Mouse (Mus musculus): ENCODE data around the gene Tmem52.

Tmem52 gene

GRCm38 (mm10) chr4:155510981-155511380, 42.1 kb downstream of the Tmem52 start:
- DNase-seq (ENCODE audit: low spot score) = no peak

DNA sequence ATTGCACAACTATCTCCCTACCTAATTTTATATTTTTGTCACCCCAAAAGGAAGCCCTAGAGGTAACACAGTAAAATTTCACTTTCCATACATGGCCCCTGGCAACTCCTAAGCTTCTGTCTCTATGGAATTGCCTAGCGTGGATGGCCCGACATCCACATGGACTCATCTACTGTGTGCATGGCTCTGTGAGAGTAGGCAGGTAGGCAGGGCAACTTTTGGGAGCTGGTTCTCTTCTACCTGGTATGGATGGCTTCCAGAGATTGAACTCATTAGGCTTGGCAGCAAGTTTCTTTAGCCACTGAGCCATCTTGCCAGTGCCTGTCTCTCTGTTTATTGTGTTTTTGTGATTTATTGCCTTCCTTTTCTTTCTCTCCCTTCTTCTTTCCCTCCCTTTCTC, 45.9 kb downstream of the Tmem52 start:
- DNase-seq (ENCODE audit: low spot score) = no peak

- DNase-seq (ENCODE audit: low spot score) = no peak
Observed at GRCm38 (mm10) chr4:155517948-155518517, 49.1 kb downstream of the Tmem52 start.
